24 mouse cellular contexts compared by ENCODE assay signal in the genomic region with DNA sequence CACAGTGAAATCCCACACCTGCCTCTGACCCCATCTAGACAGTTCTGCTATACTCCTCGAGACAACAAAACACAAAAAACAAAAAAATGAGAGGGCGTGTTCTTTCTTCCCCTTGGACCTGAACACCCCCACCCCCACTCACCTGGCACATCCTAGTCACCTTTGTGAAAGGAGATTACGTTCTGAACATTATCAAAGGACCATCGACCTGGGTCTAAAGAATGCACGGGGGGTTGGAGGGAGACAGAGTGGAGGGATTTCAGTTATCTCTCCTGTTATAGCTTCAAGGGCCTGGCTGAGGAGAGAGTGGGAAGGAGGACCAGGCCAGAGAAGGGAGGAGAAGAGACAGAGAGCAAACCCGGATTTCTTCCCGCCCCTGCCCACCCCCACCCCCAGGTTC. TPM values are rescaled to one million over a fixed set of nuclear protein-coding genes. Genes with fewer than 3 reads are reported as not detected.
A peak's percentile ranks its signal among the peaks of the same experiment; 100 is the strongest.
DNase-seq lines count a peak whose midpoint lies in the region; ATAC-seq and TF ChIP-seq lines count a peak whose summit lies in the region.
"Had no signal": no experiment of that assay in that cellular context is flagged by ENCODE, and none has a peak within 500 bp of the region (broad histone marks: within the 10 kb centered on the region; RNA-seq: fewer than 3 reads in every experiment).

No protein-coding gene starts in this region.

- H3K27me3 ChIP-seq in kidney, adult 2 months (replicated peaks; ENCODE audit: control insufficient read depth, insufficient read depth, low read length), result no peaks in the 10 kb centered on the region
- H3K27me3 ChIP-seq in spleen, adult 2 months (ENCODE audit: control insufficient read depth, insufficient read depth, low read length), result no peaks in the 10 kb centered on the region
- no peaks in the 10 kb centered on the region for H3K27me3 ChIP-seq in intestine, postnatal 0 days (replicated peaks; ENCODE audit: control insufficient read depth, insufficient read depth, low read length)
- H3K27me3 ChIP-seq: embryonic facial prominence, embryonic 15.5 days; lung, embryonic 15.5 days had no signal

- DNase-seq in kidney, adult 2 months, result no peak
- no peak for DNase-seq in kidney, adult 18-20 months
- no peak for DNase-seq in spleen, adult 2 months (ENCODE audit: low read depth in 1 of 2, low spot score in 2 of 2)
- DNase-seq in spleen, postnatal 36 days (ENCODE audit: low spot score in 2 of 2), result no peak
- no peak for DNase-seq in urinary bladder, postnatal 25 days (ENCODE audit: low spot score)
- DNase-seq in lung, postnatal 14 days, result no peak
- DNase-seq: adrenal gland, postnatal 10 days; cerebellum, adult 9-10 months; heart, postnatal 14 days; kidney, postnatal 36 days; lung, postnatal 4 days; thymus, adult 18-20 months; thymus, postnatal 36 days had no signal

- no peak overlapping the region for H3K4me3 ChIP-seq in kidney, adult 2 months (ENCODE audit: insufficient read depth, low read depth, low read length)
- peak overlapping the region; percentile 47 for H3K4me3 ChIP-seq in spleen, adult 2 months (ENCODE audit: extremely low read depth, insufficient read depth, insufficient read length)
- no peak overlapping the region for H3K4me3 ChIP-seq in intestine, postnatal 0 days (ENCODE audit: low read depth, low read length)
- H3K4me3 ChIP-seq: embryonic facial prominence, embryonic 15.5 days; heart, embryonic 13.5 days; lung, embryonic 15.5 days had no signal

- no peaks in the 10 kb centered on the region for H3K9me3 ChIP-seq in intestine, postnatal 0 days (ENCODE audit: control insufficient read depth)
- H3K9me3 ChIP-seq: embryonic facial prominence, embryonic 15.5 days; heart, embryonic 13.5 days; lung, embryonic 15.5 days had no signal

- H3K9ac ChIP-seq in intestine, postnatal 0 days (ENCODE audit: low read depth, low read length), result no peak overlapping the region
- H3K9ac ChIP-seq: embryonic facial prominence, embryonic 15.5 days; heart, embryonic 13.5 days; liver, embryonic 14.5 days; lung, embryonic 15.5 days had no signal

- H3K4me2 ChIP-seq in intestine, postnatal 0 days (replicated peaks; ENCODE audit: low read depth), result peak overlapping the region; percentile 68
- H3K4me2 ChIP-seq: embryonic facial prominence, embryonic 15.5 days; heart, embryonic 13.5 days; lung, embryonic 15.5 days had no signal

- no peaks in the 10 kb centered on the region for H3K36me3 ChIP-seq in kidney, adult 2 months (ENCODE audit: control insufficient read depth, insufficient read depth, low read length)
- no peaks in the 10 kb centered on the region for H3K36me3 ChIP-seq in spleen, adult 2 months (ENCODE audit: control insufficient read depth, insufficient read depth, low read length)
- no peaks in the 10 kb centered on the region for H3K36me3 ChIP-seq in intestine, postnatal 0 days (ENCODE audit: control insufficient read depth, insufficient read depth)
- H3K36me3 ChIP-seq: embryonic facial prominence, embryonic 15.5 days; heart, embryonic 13.5 days; lung, embryonic 15.5 days had no signal

- H3K4me1 ChIP-seq in kidney, adult 2 months (ENCODE audit: control insufficient read depth, insufficient read depth, low read length), result peaks cover 15% of the 10 kb centered on the region; the same call in 1 of the 2 replicates
- peaks cover 32% of the 10 kb centered on the region for H3K4me1 ChIP-seq in spleen, adult 2 months (ENCODE audit: control insufficient read depth, insufficient read depth, insufficient read length)
- peaks cover 4% of the 10 kb centered on the region; the same call in 1 of the 2 replicates for H3K4me1 ChIP-seq in intestine, postnatal 0 days (replicated peaks; ENCODE audit: control insufficient read depth, insufficient read depth, low read length)
- H3K4me1 ChIP-seq: heart, embryonic 13.5 days had no signal

- 46% methylated on average over 7 of the region's 7 CpGs for WGBS in kidney, adult 2 months
- WGBS in spleen, adult 2 months, result 47% methylated on average over 7 of the region's 7 CpGs
- WGBS in intestine, postnatal 0 days, result 29% methylated on average over 7 of the region's 7 CpGs

- H3K27ac ChIP-seq in kidney, adult 2 months (ENCODE audit: insufficient read depth, low read depth, low read length), result peak overlapping the region; percentile 21; the same call in 1 of the 2 replicates
- H3K27ac ChIP-seq in spleen, adult 2 months (ENCODE audit: insufficient read depth, low read length), result peak overlapping the region; percentile 91
- H3K27ac ChIP-seq in intestine, postnatal 0 days (ENCODE audit: low read depth, low read length), result peak overlapping the region; percentile 60
- H3K27ac ChIP-seq: embryonic facial prominence, embryonic 15.5 days; heart, embryonic 13.5 days; liver, embryonic 14.5 days; lung, embryonic 15.5 days had no signal

- no peak for ATAC-seq in intestine, postnatal 0 days
- ATAC-seq: activated CD4-positive, CD25-positive, alpha-beta regulatory T cell, adult 4 months; forebrain, embryonic 14.5 days; midbrain, embryonic 16.5 days had no signal

- TF ChIP-seq CTCF in kidney, adult 2 months (conservative IDR thresholded peaks at IDR 0.05; ENCODE audit: insufficient read depth, insufficient read length, low read depth, low read length), result no peak
- TF ChIP-seq CTCF in spleen, adult 2 months (IDR thresholded peaks at IDR 0.05; ENCODE audit: extremely low read depth, insufficient read depth, insufficient read length, insufficient replicate concordance), result no peak
- TF ChIP-seq CTCF in intestine, postnatal 0 days (IDR thresholded peaks at IDR 0.05; ENCODE audit: low read depth), result no peak

- no peak for TF ChIP-seq POLR2A in kidney, adult 2 months (IDR thresholded peaks at IDR 0.05; ENCODE audit: low read depth, low read length)
- TF ChIP-seq POLR2A in spleen, adult 2 months (IDR thresholded peaks at IDR 0.05; ENCODE audit: low read depth, low read length), result no peak

RNA-seq across cellular contexts. Expression of a gene that starts 0.6 kb away (rescaled TPM):
- polyA plus RNA-seq in kidney, adult 2 months (2012; rRNA removed), result 13.1 and 16.5 TPM in 2 replicates
- 54.3 and 61.0 TPM in 2 replicates for polyA plus RNA-seq in spleen, adult 2 months (2012; rRNA removed)
- polyA plus RNA-seq in intestine, postnatal 0 days (2015; fragmentation: Nextera tagmentation; extraction: Ambion mirVana), result 21.2 and 23.8 TPM in 2 replicates

RNA-seq across cellular contexts. Expression of a gene that starts 34.2 kb away (rescaled TPM):
- polyA plus RNA-seq in kidney, adult 2 months (2012; rRNA removed), result 0.08 TPM in 1 of 2 replicates, not detected in the other
- polyA plus RNA-seq in spleen, adult 2 months (2012; rRNA removed), result 0.43 and 0.89 TPM in 2 replicates
- polyA plus RNA-seq in intestine, postnatal 0 days (2015; fragmentation: Nextera tagmentation; extraction: Ambion mirVana), result not detected in 2 replicates
- polyA plus RNA-seq: heart, embryonic 13.5 days; hindbrain, embryonic 11.5 days; limb, embryonic 14.5 days; stomach, embryonic 16.5 days had no signal

Comparison
In these comparisons a context has a peak if more than half of its experiments do, and no peak if none do; other contexts are left out.
1. H3K27ac ChIP-seq: peak in every context shown above with its lines; median percentile 91 in spleen, adult 2 months; 60 in intestine, postnatal 0 days; 21 in kidney, adult 2 months.